Mouse (Mus musculus) forebrain, embryonic 14.5 days (tissue): ENCODE data around the gene Aldh16a1. TPM values are rescaled to one million over a fixed set of nuclear protein-coding genes. Genes with fewer than 3 reads are reported as not detected.
A peak's percentile ranks its signal among the peaks of the same experiment; 100 is the strongest.

Source experiments
- ATAC-seq: fragments of 200-750 bp; cut with Nextera tagmentation; 2 replicates; pipeline ENCODE4 v1.8.0; 2017; ENCODE audit warnings: mild to moderate bottlenecking, moderate library complexity
- DNase-seq: peaks from one replicate; pipeline ENCODE4 v3.0.0-alpha.2; 2015; ENCODE audit warnings: low spot score
- H3K27ac ChIP-seq: fragments of 300-500 bp; sonication (generic); 2 replicates; pipeline ENCODE4 v1.5.1; 2014; ENCODE audit warnings: low read depth, mild to moderate bottlenecking, control low read depth, low read length, moderate library complexity
- H3K27me3 ChIP-seq: fragments of 300-500 bp; sonication (generic); replicated peaks from 2 replicates; pipeline ENCODE4 v1.6.1; 2014; ENCODE audit warnings: low read length, control low read depth, mixed read lengths; ENCODE audit not compliant: control insufficient read depth, insufficient read depth
- H3K36me3 ChIP-seq: fragments of 300-500 bp; sonication (generic); 2 replicates; pipeline ENCODE4 v1.6.1; 2014; ENCODE audit warnings: low read length, control low read depth; ENCODE audit not compliant: control insufficient read depth, insufficient read depth
- H3K4me1 ChIP-seq: fragments of 300-500 bp; sonication (generic); 2 replicates; pipeline ENCODE4 v1.6.1; 2014; ENCODE audit warnings: antibody characterized with exemption, low read length, control low read depth; ENCODE audit not compliant: control insufficient read depth, insufficient read depth
- H3K4me2 ChIP-seq: fragments of 300-500 bp; sonication (generic); 2 replicates; pipeline ENCODE4 v1.6.1; 2014; ENCODE audit warnings: mild to moderate bottlenecking, control low read depth, low read length
- H3K4me3 ChIP-seq: fragments of 300-500 bp; sonication (generic); 2 replicates; pipeline ENCODE4 v1.5.1; 2014; ENCODE audit warnings: low read depth, low read length, control low read depth
- H3K9ac ChIP-seq: fragments of 300-500 bp; sonication (generic); 2 replicates; pipeline ENCODE4 v1.6.1; 2014; ENCODE audit warnings: mild to moderate bottlenecking, low read length, control low read depth, moderate library complexity
- H3K9me3 ChIP-seq: fragments of 300-500 bp; sonication (generic); replicated peaks from 2 replicates; pipeline ENCODE4 v1.6.1; 2016; ENCODE audit warnings: low read length, control low read depth, mixed read lengths; ENCODE audit not compliant: control insufficient read depth
- WGBS: fragments of 180-500 bp; shearing (Covaris S2); extraction: QIAGEN DNeasy Blood & Tissue Kit; methylation state at CpG from one replicate; pipeline ENCODE4 v1.1.7; 2014; 5-methylcytosine and 5-hydroxymethylcytosine counted together
- microRNA counts: library from miRNA; unstranded; fragments of <30 nt; microRNA quantifications from one replicate; lab custom pipeline; 2016
- microRNA-seq: library from miRNA; unstranded; fragments of <30 nt; microRNA quantifications from one replicate; pipeline ENCODE4, GENCODE M21; 2016
- polyA plus RNA-seq: library from polyadenylated mRNA; unstranded; fragments of >200 nt; fragmentation: Nextera tagmentation; extraction: Ambion mirVana; gene quantifications from 2 replicates; pipeline ENCODE4 v1.2.1, GENCODE M21; 2014

Gene Aldh16a1
- polyA plus RNA-seq, 1 experiment from 2014 or later, result 26.8 TPM

GRCm38 (mm10) chr7:45092828-45093515 is 61.4 kb downstream of the Aldh16a1 start:
- no peak overlapping the region for H3K4me3 ChIP-seq
- DNase-seq (no peak), ATAC-seq (no peak)
- H3K4me1 ChIP-seq, result peaks cover 8% of the 10 kb centered on the region; the same call in 1 of the 2 replicates
- no peak overlapping the region for H3K9ac ChIP-seq
- H3K27me3 ChIP-seq, result no peaks in the 10 kb centered on the region
- H3K36me3 ChIP-seq, result no peaks in the 10 kb centered on the region
- no peak overlapping the region for H3K4me2 ChIP-seq
- H3K27ac ChIP-seq, result no peak overlapping the region
- no peaks in the 10 kb centered on the region for H3K9me3 ChIP-seq
- 68% methylated on average over 12 of the region's 12 CpGs for WGBS

- Histone ChIP-seq H3K27ac (no peak within 1 kb of the TSS), H3K4me3 (peak within 1 kb of the TSS; percentile 31)
- peak; percentile 96 for ATAC-seq
Observed at GRCm38 (mm10) chr7:45092048-45092447, 62.3 kb downstream of the Aldh16a1 start, which contains the start of gene Rcn3. Rcn3 (minus strand) TSS chr7:45092221.

GRCm38 (mm10) chr7:45091001-45091990 is 63.1 kb downstream of the Aldh16a1 start:
- no peak overlapping the region for H3K27ac ChIP-seq
- DNase-seq (no peak), ATAC-seq (peak; percentile 63)

More at GRCm38 (mm10) chr7:45092048-45092447, 62.3 kb downstream of the Aldh16a1 start, which contains the start of gene Rcn3:
- peak; percentile 95 for DNase-seq
- H3K36me3 ChIP-seq, result 0 out of 2 replicates have a peak, but pooled peaks cover under 1% of the 10 kb centered on the region
- no peaks in the 10 kb centered on the region for H3K9me3 ChIP-seq
- H3K4me1 ChIP-seq, result peaks cover 8% of the 10 kb centered on the region; the same call in 1 of the 2 replicates
- H3K4me2 ChIP-seq, result peak within 1 kb of the TSS; percentile 60
- H3K9ac ChIP-seq, result peak within 1 kb of the TSS; percentile 57
- no peaks in the 10 kb centered on the region for H3K27me3 ChIP-seq
- WGBS, result under 1% methylated on average over 16 of the region's 16 CpGs

More at GRCm38 (mm10) chr7:45091001-45091990, 63.1 kb downstream of the Aldh16a1 start:
- Histone ChIP-seq H3K9ac (peak overlapping the region; percentile 57), H3K9me3 (no peaks in the 10 kb centered on the region), H3K4me3 (peak overlapping the region; percentile 31), H3K4me1 (peaks cover 8% of the 10 kb centered on the region; the same call in 1 of the 2 replicates), H3K27me3 (no peaks in the 10 kb centered on the region), H3K36me3 (peaks cover 6% of the 10 kb centered on the region; the same call in 1 of the 2 replicates), H3K4me2 (peak overlapping the region; percentile 60)
- 14% methylated on average over 35 of the region's 35 CpGs for WGBS

MicroRNAs within 50 kb of the gene (microRNA counts, 519-probe panel; counts per million panel counts)
- microRNA mmu-miR-150 (lab: Ali Mortazavi, UCI), result 3,661 counts per million, percentile 37 among the panel's probes with 10 or more counts

Small RNA genes lying within 50 kb of the gene (microRNA-seq; reads per million reads assigned to microRNA genes)
- 42.2 reads per million, percentile 46 among the genes with 10 or more reads in this experiment for gene Mir150
- 9.9 reads per million, percentile 33 among the genes with 10 or more reads in this experiment for gene Mir5121
- not detected for gene Mir7055

Other genes starting within 250 kb of the Aldh16a1 start
- gene Ap2a1, start 225.1 kb downstream of the Aldh16a1 start, polyA plus RNA-seq, result 85.6 and 99.3 TPM in 2 replicates
- gene Tsks, start 211.4 kb downstream of the Aldh16a1 start, polyA plus RNA-seq, result not detected in 2 replicates
- gene Cpt1c, start 179.7 kb downstream of the Aldh16a1 start, polyA plus RNA-seq, result 37.3 and 41.0 TPM in 2 replicates
- gene Prmt1, start 168.0 kb downstream of the Aldh16a1 start, polyA plus RNA-seq, result 241 and 274 TPM in 2 replicates
- 52.7 and 60.6 TPM in 2 replicates for gene Irf3, start 156.9 kb downstream of the Aldh16a1 start, polyA plus RNA-seq
- 20.0 and 23.4 TPM in 2 replicates for gene Bcl2l12, start 155.9 kb downstream of the Aldh16a1 start, polyA plus RNA-seq
- gene Scaf1, start 138.2 kb downstream of the Aldh16a1 start, polyA plus RNA-seq, result 40.5 and 47.8 TPM in 2 replicates
- 11.4 and 14.7 TPM in 2 replicates for gene Rras, start 136.6 kb downstream of the Aldh16a1 start, polyA plus RNA-seq
- gene Prr12, start 101.7 kb downstream of the Aldh16a1 start, polyA plus RNA-seq, result 13.6 and 16.0 TPM in 2 replicates
- gene Nosip, start 92.2 kb downstream of the Aldh16a1 start, polyA plus RNA-seq, result 70.4 and 71.8 TPM in 2 replicates
- gene Prrg2, start 91.9 kb downstream of the Aldh16a1 start, polyA plus RNA-seq, result 12.0 and 13.4 TPM in 2 replicates
- gene Rcn3, start 62.4 kb downstream of the Aldh16a1 start, polyA plus RNA-seq, result 67.4 and 73.9 TPM in 2 replicates
- gene Fcgrt, start 50.7 kb downstream of the Aldh16a1 start, polyA plus RNA-seq, result 20.3 and 26.9 TPM in 2 replicates
- 981 and 1,280 TPM in 2 replicates for gene Rps11, start 30.1 kb downstream of the Aldh16a1 start, polyA plus RNA-seq
- gene Rpl13a, start 25.8 kb downstream of the Aldh16a1 start, polyA plus RNA-seq, result 1,037 and 1,253 TPM in 2 replicates
- 0.22 and 0.88 TPM in 2 replicates for gene Gm45713, start 18.4 kb downstream of the Aldh16a1 start, polyA plus RNA-seq
- gene Flt3l, start 18.2 kb downstream of the Aldh16a1 start, polyA plus RNA-seq, result 0.61 and 1.3 TPM in 2 replicates
- gene Pih1d1, start 281 bp downstream of the Aldh16a1 start, polyA plus RNA-seq, result 101 and 108 TPM in 2 replicates
- 14.6 and 15.9 TPM in 2 replicates for gene Slc17a7, start 9.4 kb upstream of the Aldh16a1 start, polyA plus RNA-seq
- not detected in 2 replicates for gene Gfy, start 25.0 kb upstream of the Aldh16a1 start, polyA plus RNA-seq
- not detected in 2 replicates for gene Pth2, start 26.4 kb upstream of the Aldh16a1 start, polyA plus RNA-seq
- gene Ccdc155, start 50.3 kb upstream of the Aldh16a1 start, polyA plus RNA-seq, result 0.43 and 0.52 TPM in 2 replicates
- gene Dkkl1, start 57.6 kb upstream of the Aldh16a1 start, polyA plus RNA-seq, result 0.91 and 1.7 TPM in 2 replicates
- 81.7 and 95.7 TPM in 2 replicates for gene Tead2, start 61.2 kb upstream of the Aldh16a1 start, polyA plus RNA-seq
- gene Cd37, start 84.5 kb upstream of the Aldh16a1 start, polyA plus RNA-seq, result 0.99 and 1.4 TPM in 2 replicates
- gene Slc6a16, start 86.5 kb upstream of the Aldh16a1 start, polyA plus RNA-seq, result 0.09 and 0.26 TPM in 2 replicates
- gene Slc6a21, start 122.9 kb upstream of the Aldh16a1 start, polyA plus RNA-seq, result not detected in 2 replicates
- 6.5 and 9.8 TPM in 2 replicates for gene Trpm4, start 179.2 kb upstream of the Aldh16a1 start, polyA plus RNA-seq
- 0.06 TPM in 1 of 2 replicates, not detected in the other for gene Hrc, start 180.7 kb upstream of the Aldh16a1 start, polyA plus RNA-seq
- 10.7 and 17.3 TPM in 2 replicates for gene Ppfia3, start 212.4 kb upstream of the Aldh16a1 start, polyA plus RNA-seq
- 6.2 and 11.0 TPM in 2 replicates for gene Lin7b, start 216.0 kb upstream of the Aldh16a1 start, polyA plus RNA-seq
- 95.7 and 99.4 TPM in 2 replicates for gene Snrnp70, start 241.2 kb upstream of the Aldh16a1 start, polyA plus RNA-seq